Mouse (Mus musculus) CD4-positive, CD25-positive, alpha-beta regulatory T cell, adult 2 months (primary cell): Measurements from ENCODE around the gene Sap18.
"Not testable (repeated sequence)": the region's sequence is repeated elsewhere in the genome, so short reads cannot be mapped to it uniquely, and the experiment has no call there.

Experiments
- DNase-seq: peaks from one replicate; pipeline ENCODE4 v3.0.0-alpha.2; 2012; ENCODE audit warnings: low read depth, low spot score

Gene Sap18

GRCm38 (mm10) chr14:57825788-57826751 lies 28.1 kb downstream of the Sap18 start, which contains the start of the genes Ska3 and Mrpl57:
Gene Ska3, minus strand, starts transcription at chr14:57826185.
Gene Mrpl57, plus strand, starts transcription at chr14:57826234.
- DNase-seq = peak; percentile 94

- peak; percentile 42 for DNase-seq
Measured at GRCm38 (mm10) chr14:57827284-57827683, 29.3 kb downstream of the Sap18 start.

- no peak for DNase-seq
Measured at GRCm38 (mm10) chr14:57833526-57833925, 35.5 kb downstream of the Sap18 start.

GRCm38 (mm10) chr14:57835157-57835556 lies 37.2 kb downstream of the Sap18 start:
- no peak for DNase-seq

- no peak for DNase-seq
Measured at GRCm38 (mm10) chr14:57844535-57844934, 46.6 kb downstream of the Sap18 start.

GRCm38 (mm10) chr14:57848061-57848460 lies 50.1 kb downstream of the Sap18 start:
- DNase-seq = not testable (repeated sequence)

- no peak for DNase-seq
Measured at GRCm38 (mm10) chr14:57848646-57849045, 50.7 kb downstream of the Sap18 start.

GRCm38 (mm10) chr14:57850330-57850729 lies 52.4 kb downstream of the Sap18 start:
- DNase-seq = no peak

GRCm38 (mm10) chr14:57852961-57853360 lies 55.0 kb downstream of the Sap18 start:
- no peak for DNase-seq

- not testable (repeated sequence) for DNase-seq
Measured at GRCm38 (mm10) chr14:57856037-57856436, 58.1 kb downstream of the Sap18 start.
